Mouse (Mus musculus) gastrocnemius, adult 8-10 months (tissue): ENCODE data around the gene Aacs. TPM values are rescaled to one million over a fixed set of nuclear protein-coding genes. Genes with fewer than 3 reads are reported as not detected.

Experiments used
- DNase-seq, 2 experiments: peaks; one replicate each; pipeline ENCODE4 v3.0.0; 2022; ENCODE audit warnings: low spot score in 2 of 2
- microRNA-seq: library from miRNA; unstranded; fragments of <30 nt; microRNA quantifications from one replicate; pipeline ENCODE4 v1.2.0, GENCODE M21; 2022
- total RNA-seq, 4 experiments: library from RNA; stranded (reverse); gene quantifications; 2 replicates each; pipeline ENCODE4 v1.2.4; 2022

The Aacs gene
- total RNA-seq, 4 experiments from 2014 or later: 1.9 to 5.4 (median 4.8) TPM

- DNase-seq: no peak
Observed at GRCm38 (mm10) chr5:125533225-125533900, 57.7 kb downstream of the Aacs start.

DNA sequence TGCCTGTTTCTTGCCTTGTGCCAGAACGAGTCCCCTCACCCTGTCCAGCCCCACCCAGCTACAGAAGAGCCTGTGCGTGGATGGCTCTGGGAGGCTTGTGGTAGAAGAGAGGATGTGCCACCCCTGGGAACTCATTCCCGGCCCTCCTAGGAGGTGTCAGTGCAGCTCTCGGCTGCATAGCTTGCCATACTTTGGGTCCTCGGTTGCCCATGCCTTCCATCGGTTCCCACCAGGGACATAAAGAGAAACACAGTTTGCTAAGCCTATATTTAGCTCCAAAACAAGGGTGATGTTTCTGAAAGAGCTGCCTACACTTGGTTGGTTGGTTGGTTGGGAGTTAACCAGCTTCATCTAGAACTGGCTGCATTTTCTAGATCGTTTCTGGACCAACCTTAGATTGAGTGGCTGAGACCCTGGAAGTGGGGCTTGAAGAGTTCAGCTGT lies 58.6 kb downstream of the Aacs start:
- DNase-seq: no peak

DNA sequence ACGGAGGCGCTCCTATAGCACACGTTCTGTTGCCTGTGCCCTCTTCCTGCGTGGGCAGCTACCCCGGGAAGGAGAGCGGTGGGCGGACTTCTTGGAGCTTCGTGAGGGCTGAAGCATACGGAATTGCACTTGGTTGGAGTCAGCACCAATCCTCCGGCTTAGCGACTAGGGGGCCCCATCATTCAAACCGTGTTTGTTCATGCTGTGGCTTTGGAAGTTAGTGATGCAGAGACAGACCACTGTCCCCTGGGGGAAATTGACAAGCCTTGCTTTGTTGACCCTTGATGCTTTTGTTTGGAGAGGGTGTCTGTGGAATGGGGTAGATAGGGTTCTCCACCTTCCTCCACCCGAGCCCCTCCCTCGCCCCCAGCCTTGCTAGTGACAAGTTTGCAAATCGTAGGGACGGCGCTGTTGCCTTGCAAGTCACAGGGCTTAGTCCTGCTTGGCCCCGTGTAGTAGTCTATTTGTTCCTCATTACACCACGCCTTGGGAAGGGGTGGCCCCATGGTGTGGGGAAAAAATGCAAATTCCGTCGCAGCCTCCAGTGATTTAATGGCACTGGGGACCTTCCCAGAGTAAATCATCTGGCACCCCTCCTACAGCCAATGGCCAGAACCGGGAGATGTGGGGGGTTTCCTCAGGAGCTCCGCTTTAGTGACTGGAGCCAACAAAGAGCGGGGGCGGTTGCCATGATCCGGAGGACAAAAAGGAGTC lies 59.2 kb downstream of the Aacs start:
- no peak for DNase-seq

GRCm38 (mm10) chr5:125545090-125545489 lies 69.5 kb downstream of the Aacs start:
- no peak for DNase-seq

DNA sequence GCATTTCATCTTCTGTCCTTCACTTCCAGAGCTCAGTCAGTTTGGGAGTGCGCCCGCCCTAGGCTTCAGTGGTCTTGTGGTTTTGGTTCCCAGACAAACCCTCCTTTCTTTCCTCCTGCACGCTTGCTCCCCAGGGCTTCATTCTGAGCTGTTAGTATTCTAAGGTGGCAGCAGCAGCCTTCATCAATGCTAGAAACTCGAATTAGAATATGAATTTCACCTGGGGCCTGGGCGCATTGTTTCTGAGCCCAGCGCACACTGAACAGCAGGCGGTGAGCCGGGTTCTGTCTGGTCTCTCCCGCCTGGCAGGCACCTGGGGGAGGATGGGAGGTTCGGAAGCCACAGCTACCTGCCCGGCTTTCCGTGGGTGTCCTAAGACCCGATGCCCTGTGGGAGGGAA lies 70.7 kb downstream of the Aacs start:
- DNase-seq: no peak

GRCm38 (mm10) chr5:125549750-125550489 lies 74.3 kb downstream of the Aacs start:
- no peak for DNase-seq

GRCm38 (mm10) chr5:125555732-125556131 lies 80.1 kb downstream of the Aacs start:
- no peak for DNase-seq

DNA sequence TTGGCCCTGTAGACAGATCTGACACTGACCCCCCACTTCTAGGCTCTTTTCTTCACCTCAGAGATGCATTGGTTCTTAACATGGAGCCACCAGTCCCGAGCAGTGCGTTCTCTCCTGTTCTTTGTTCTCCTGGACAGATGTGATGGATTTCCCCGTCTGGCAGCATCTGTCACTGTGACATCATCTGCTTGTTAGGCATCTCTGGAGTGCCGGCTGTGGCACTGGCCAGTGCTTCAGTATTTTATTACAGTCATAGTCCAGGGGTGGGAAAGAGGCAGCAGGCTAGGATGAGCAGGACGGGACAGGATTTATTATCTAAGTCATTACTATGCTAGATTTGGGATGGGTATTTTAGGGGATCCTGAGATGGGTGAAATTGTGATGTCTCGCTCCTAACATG lies 87.9 kb downstream of the Aacs start:
- DNase-seq: no peak

DNA sequence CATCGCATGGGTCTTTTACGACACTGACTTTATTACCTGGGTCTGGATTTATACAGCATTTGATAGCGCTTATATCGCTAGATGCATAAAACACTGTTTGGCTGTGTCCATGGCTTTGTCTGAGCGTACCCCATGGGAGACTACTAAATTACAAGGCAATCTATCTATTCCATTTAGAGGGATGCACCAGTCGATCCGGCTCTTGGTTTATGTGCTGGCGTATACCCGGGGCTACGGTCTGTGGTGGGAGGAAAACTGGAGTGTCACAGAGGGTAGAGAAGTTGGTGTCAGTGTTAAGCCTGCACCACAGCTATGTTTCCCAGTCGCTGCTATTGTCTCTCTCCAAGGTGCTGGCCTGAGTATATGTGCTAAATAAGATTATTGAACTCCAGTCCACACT lies 90.1 kb downstream of the Aacs start:
- no peak for DNase-seq

Small RNAs within 50 kb of the gene (microRNA-seq; reads per million reads assigned to microRNA genes)
- gene Gm27551: not detected

Other genes with a start within 250 kb of the Aacs start
- 10 to 100 TPM; 11.1 to 19.0 (median 13.3) TPM for gene Scarb1, start 134.7 kb upstream of the Aacs start, total RNA-seq
- gene Gm10382, start 86.5 kb upstream of the Aacs start, total RNA-seq: under 1 TPM in 2 of 4 experiments, not detected in 2; 0.31 to 0.34 TPM
- 1,000 to 10,000 TPM; 1,167 to 1,677 (median 1,560) TPM for gene Ubc, start 85.6 kb upstream of the Aacs start, total RNA-seq
- 1 to 10 TPM; 4.4 to 5.1 (median 4.8) TPM for gene Dhx37, start 41.7 kb upstream of the Aacs start, total RNA-seq
- 1 to 10 TPM; 3.0 to 4.6 (median 4.1) TPM for gene Bri3bp, start 34.2 kb upstream of the Aacs start, total RNA-seq
- gene Tmem132b, start 56.0 kb downstream of the Aacs start, total RNA-seq: 1 to 10 TPM; 2.6 to 7.0 (median 4.5) TPM